Mouse (Mus musculus): ENCODE data around the gene Usf1. TPM values are rescaled to one million over a fixed set of nuclear protein-coding genes. Genes with fewer than 3 reads are reported as not detected.

The Usf1 gene
- polyA plus RNA-seq, 1 experiment from 2014 or later = 70.9 TPM

DNA sequence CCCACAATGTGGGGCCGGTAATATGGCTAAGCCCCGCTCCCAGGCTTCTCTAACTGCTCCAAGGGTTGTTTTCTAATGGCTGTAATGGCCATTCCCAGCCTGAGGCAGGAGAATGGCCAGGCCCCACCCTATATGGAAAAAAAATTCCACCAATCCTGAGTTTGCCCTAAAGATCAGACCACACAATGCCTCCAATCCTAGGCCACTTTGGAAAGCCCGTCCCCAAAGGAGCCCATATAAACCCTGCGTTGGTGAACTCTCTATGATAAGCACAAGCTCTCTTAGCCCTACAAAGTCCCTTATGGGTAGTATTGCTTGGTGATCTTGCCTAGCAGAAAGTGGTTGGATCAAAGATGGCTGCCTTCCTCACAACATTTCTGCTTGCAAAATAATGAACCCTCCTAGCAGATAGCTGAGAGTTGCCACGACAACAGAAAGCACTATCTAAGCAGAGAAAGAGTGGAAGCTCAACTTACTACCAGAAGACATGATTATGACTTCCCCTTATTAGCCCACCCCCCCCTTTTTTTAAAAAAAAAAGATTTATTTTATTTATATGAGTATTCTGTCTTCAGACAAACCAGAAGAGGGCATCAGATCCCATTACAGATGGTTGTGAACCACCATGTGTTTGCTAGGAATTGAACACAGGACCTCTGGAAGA, 54.8 kb downstream of the Usf1 start:
- peaks cover 33% of the 10 kb centered on the region for H3K36me3 ChIP-seq
- H3K27ac ChIP-seq = no peak overlapping the region
- no peak overlapping the region for H3K4me3 ChIP-seq
- H3K9me3 ChIP-seq = no peaks in the 10 kb centered on the region
- peaks cover 7% of the 10 kb centered on the region for H3K4me1 ChIP-seq
- no peaks in the 10 kb centered on the region for H3K27me3 ChIP-seq (ENCODE audit: insufficient read depth, poor library complexity, severe bottlenecking)
- 85% methylated on average over 5 of the region's 5 CpGs for WGBS
- DNase-seq (ENCODE audit: low spot score) = no peak

DNA sequence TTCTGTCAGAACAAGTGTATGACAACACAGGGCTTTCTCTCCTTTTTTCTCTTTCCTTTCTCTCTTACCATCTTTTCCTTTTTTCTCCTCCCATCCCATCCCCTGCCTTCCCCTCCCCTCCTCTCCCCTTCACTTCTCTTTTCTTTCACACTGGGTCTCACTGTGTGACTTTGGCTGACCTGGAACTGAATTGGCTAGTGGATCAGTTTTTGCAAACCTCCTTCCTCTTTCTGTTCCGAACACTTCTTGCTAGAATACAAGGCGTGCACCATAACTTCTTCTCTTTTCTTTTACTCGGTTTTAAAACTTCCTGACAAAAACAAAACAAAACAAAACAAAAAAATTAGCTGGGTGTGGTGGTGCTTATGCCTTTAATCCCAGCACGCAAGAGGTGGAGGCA, 55.5 kb downstream of the Usf1 start:
- H3K9me3 ChIP-seq = no peaks in the 10 kb centered on the region
- no peak overlapping the region for H3K27ac ChIP-seq
- peaks cover 10% of the 10 kb centered on the region for H3K4me1 ChIP-seq
- peaks cover 26% of the 10 kb centered on the region for H3K36me3 ChIP-seq
- no peak for DNase-seq (ENCODE audit: low spot score)
- H3K27me3 ChIP-seq (ENCODE audit: insufficient read depth, poor library complexity, severe bottlenecking) = no peaks in the 10 kb centered on the region
- no peak overlapping the region for H3K4me3 ChIP-seq
- WGBS = 82% methylated on average over 4 of the region's 4 CpGs

Other genes starting within 250 kb of the Usf1 start
- 18.0 and 24.4 TPM in 2 replicates for gene Pcp4l1, start 215.0 kb upstream of the Usf1 start, polyA plus RNA-seq (2016; fragmentation: Nextera tagmentation; extraction: Ambion mirVana)
- 0.14 and 0.28 TPM in 2 replicates for gene Nr1i3, start 197.3 kb upstream of the Usf1 start, polyA plus RNA-seq (2016; fragmentation: Nextera tagmentation; extraction: Ambion mirVana)
- 41.8 and 53.7 TPM in 2 replicates for gene Tomm40l, start 188.8 kb upstream of the Usf1 start, polyA plus RNA-seq (2016; fragmentation: Nextera tagmentation; extraction: Ambion mirVana)
- 16.2 and 315 TPM in 2 replicates for gene Apoa2, start 186.3 kb upstream of the Usf1 start, polyA plus RNA-seq (2016; fragmentation: Nextera tagmentation; extraction: Ambion mirVana)
- gene Fcer1g, start 176.9 kb upstream of the Usf1 start, polyA plus RNA-seq (2016; fragmentation: Nextera tagmentation; extraction: Ambion mirVana) = 4.9 and 12.1 TPM in 2 replicates
- 2.6 and 2.8 TPM in 2 replicates for gene Adamts4, start 160.9 kb upstream of the Usf1 start, polyA plus RNA-seq (2016; fragmentation: Nextera tagmentation; extraction: Ambion mirVana)
- 390 and 470 TPM in 2 replicates for gene Ndufs2, start 159.9 kb upstream of the Usf1 start, polyA plus RNA-seq (2016; fragmentation: Nextera tagmentation; extraction: Ambion mirVana)
- 53.3 and 62.4 TPM in 2 replicates for gene B4galt3, start 141.0 kb upstream of the Usf1 start, polyA plus RNA-seq (2016; fragmentation: Nextera tagmentation; extraction: Ambion mirVana)
- gene Ppox, start 130.1 kb upstream of the Usf1 start, polyA plus RNA-seq (2016; fragmentation: Nextera tagmentation; extraction: Ambion mirVana) = 57.1 and 59.8 TPM in 2 replicates
- gene Usp21, start 123.3 kb upstream of the Usf1 start, polyA plus RNA-seq (2016; fragmentation: Nextera tagmentation; extraction: Ambion mirVana) = 58.5 and 74.8 TPM in 2 replicates
- 86.8 and 92.0 TPM in 2 replicates for gene Ufc1, start 116.3 kb upstream of the Usf1 start, polyA plus RNA-seq (2016; fragmentation: Nextera tagmentation; extraction: Ambion mirVana)
- gene Dedd, start 82.2 kb upstream of the Usf1 start, polyA plus RNA-seq (2016; fragmentation: Nextera tagmentation; extraction: Ambion mirVana) = 40.8 and 43.8 TPM in 2 replicates
- 37.5 and 39.3 TPM in 2 replicates for gene Nit1, start 65.7 kb upstream of the Usf1 start, polyA plus RNA-seq (2016; fragmentation: Nextera tagmentation; extraction: Ambion mirVana)
- gene Pfdn2, start 65.6 kb upstream of the Usf1 start, polyA plus RNA-seq (2016; fragmentation: Nextera tagmentation; extraction: Ambion mirVana) = 109 and 150 TPM in 2 replicates
- gene Klhdc9, start 50.5 kb upstream of the Usf1 start, polyA plus RNA-seq (2016; fragmentation: Nextera tagmentation; extraction: Ambion mirVana) = 0.87 and 1.3 TPM in 2 replicates
- gene Nectin4, start 41.2 kb upstream of the Usf1 start, polyA plus RNA-seq (2016; fragmentation: Nextera tagmentation; extraction: Ambion mirVana) = 0.38 and 1.3 TPM in 2 replicates
- 0.41 and 0.95 TPM in 2 replicates for gene Arhgap30, start 22.4 kb upstream of the Usf1 start, polyA plus RNA-seq (2016; fragmentation: Nextera tagmentation; extraction: Ambion mirVana)
- gene Tstd1, start 7.6 kb downstream of the Usf1 start, polyA plus RNA-seq (2016; fragmentation: Nextera tagmentation; extraction: Ambion mirVana) = 2.6 and 4.0 TPM in 2 replicates
- 76.9 and 78.6 TPM in 2 replicates for gene F11r, start 26.2 kb downstream of the Usf1 start, polyA plus RNA-seq (2016; fragmentation: Nextera tagmentation; extraction: Ambion mirVana)
- 10.7 and 10.8 TPM in 2 replicates for gene Alyref2, start 92.2 kb downstream of the Usf1 start, polyA plus RNA-seq (2016; fragmentation: Nextera tagmentation; extraction: Ambion mirVana)
- gene Itln1, start 124.0 kb downstream of the Usf1 start, polyA plus RNA-seq (2016; fragmentation: Nextera tagmentation; extraction: Ambion mirVana) = not detected in 2 replicates
- gene Cd244a, start 147.9 kb downstream of the Usf1 start, polyA plus RNA-seq (2016; fragmentation: Nextera tagmentation; extraction: Ambion mirVana) = 0.13 TPM in 1 of 2 replicates, not detected in the other
- not detected in 2 replicates for gene Ly9, start 196.1 kb downstream of the Usf1 start, polyA plus RNA-seq (2016; fragmentation: Nextera tagmentation; extraction: Ambion mirVana)
- not detected in 2 replicates for gene Slamf7, start 241.7 kb downstream of the Usf1 start, polyA plus RNA-seq (2016; fragmentation: Nextera tagmentation; extraction: Ambion mirVana)